Mouse (Mus musculus) testis, adult 2 months (tissue): ENCODE measurements at regions not wholly inside any gene's neighbourhood (a gene's known extent, or its start where the extent isn't known, plus 50 kb on each side); places are given as distances from the start of the nearest gene placed in this dataset.

Experiments
- CTCF ChIP-seq: fragments of 200-500 bp; IDR thresholded peaks from 2 replicates; pipeline ENCODE4 v1.5.1; 2012; ENCODE audit warnings: low read depth, mild to moderate bottlenecking, inconsistent platforms, low read length, moderate library complexity; ENCODE audit not compliant: control insufficient read depth, insufficient read depth, insufficient replicate concordance
- POLR2A ChIP-seq: fragments of 200-500 bp; IDR thresholded peaks from 2 replicates; pipeline ENCODE4 v1.6.1; 2012; ENCODE audit warnings: low read depth, mild to moderate bottlenecking, inconsistent platforms, low read length, moderate library complexity; ENCODE audit not compliant: control insufficient read depth

- TF ChIP-seq CTCF (no peak), POLR2A (no peak)
Observed at GRCm38 (mm10) chr11:18444101-18444500, 490.4 kb upstream of the Etaa1 start.
